Mouse (Mus musculus) adrenal gland, postnatal 10 days (tissue): ENCODE measurements around the gene Tyr. TPM values are rescaled to one million over a fixed set of nuclear protein-coding genes. Genes with fewer than 3 reads are reported as not detected.

Experiments used
- DNase-seq: peaks from one replicate; pipeline ENCODE4 v3.0.0; 2021; ENCODE audit warnings: mixed read lengths
- long read RNA-seq, 2 experiments: library from polyadenylated mRNA; stranded (forward); transcript quantifications; one replicate each; pipeline ENCODE4 v2.0.0; 2021
- total RNA-seq, 2 experiments: library from RNA; stranded (reverse); gene quantifications; 2 replicates each; pipeline ENCODE4 v1.2.3; 2021

The Tyr gene
- total RNA-seq = not detected
- long read RNA-seq, experiment 1 = 0 reads
- long read RNA-seq, experiment 2 = 0 reads

DNA sequence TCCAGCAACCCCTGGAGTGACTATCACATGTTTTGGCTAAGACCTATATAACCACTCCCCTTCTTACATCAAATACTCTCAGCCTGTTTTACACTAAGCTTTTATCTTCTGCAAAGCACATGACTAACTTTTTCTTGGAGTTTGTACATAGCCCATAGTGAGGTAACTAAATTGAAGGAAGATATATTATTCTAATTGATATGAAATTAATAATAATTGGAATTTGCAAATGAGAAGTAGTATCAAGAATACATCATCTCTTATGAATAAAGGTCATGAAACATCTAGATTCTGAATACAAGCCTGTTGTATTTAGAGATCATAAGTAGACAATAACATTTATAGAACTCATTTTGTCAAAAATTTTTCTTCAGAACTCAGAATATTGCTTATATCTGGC is at the start of gene Tyr:
Gene Tyr, minus strand, starts transcription at position 101 of the 400 bp plus-strand sequence.
- DNase-seq = no peak

- DNase-seq = peak; percentile 20
These were observed 45.7 kb upstream of the Tyr start for GRCm38 (mm10) chr7:87539031-87539430.

GRCm38 (mm10) chr7:87494124-87494682 is 891 bp upstream of the Tyr start:
- no peak for DNase-seq

- no peak for DNase-seq
These were observed 5.3 kb downstream of the Tyr start for GRCm38 (mm10) chr7:87488024-87488423.

DNA sequence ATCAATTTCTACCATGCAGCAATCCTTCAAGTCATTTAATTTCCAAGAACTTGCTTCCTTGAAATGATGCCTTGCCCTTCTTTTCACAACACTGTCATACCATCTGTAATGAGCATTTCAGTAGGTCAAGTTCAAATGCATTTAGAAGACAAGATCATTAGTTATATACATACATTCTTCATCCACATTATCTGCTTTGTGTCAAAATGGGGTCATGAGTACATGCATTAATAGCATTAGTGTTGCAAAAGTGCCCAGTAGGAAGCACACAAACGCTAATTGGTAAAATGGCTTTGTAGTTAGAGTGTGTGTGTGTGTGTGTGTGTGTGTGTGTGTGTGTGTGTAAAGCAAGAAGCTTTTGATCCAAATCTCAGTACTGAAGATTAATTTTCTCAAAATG is 80.0 kb downstream of the Tyr start:
- no peak for DNase-seq

GRCm38 (mm10) chr7:87411373-87411772 is 81.9 kb downstream of the Tyr start:
- DNase-seq = peak; percentile 20

GRCm38 (mm10) chr7:87397023-87397422 is 96.3 kb downstream of the Tyr start:
- DNase-seq = no peak

GRCm38 (mm10) chr7:87374935-87375334 is 118.4 kb downstream of the Tyr start:
- no peak for DNase-seq

Other genes starting within 250 kb of the Tyr start
- gene Nox4, start 247.4 kb downstream of the Tyr start, total RNA-seq = 1 to 10 TPM; 1.1 to 1.5 TPM
- under 1 TPM; 0.06 to 0.18 TPM for gene Grm5, start 90.7 kb upstream of the Tyr start, total RNA-seq